Mouse (Mus musculus): Measurements from ENCODE around the gene Efcab7.

- no peak for TF ChIP-seq CTCF (IDR thresholded peaks at IDR 0.05; ENCODE audit: borderline replicate concordance, insufficient read depth, low read length)
- TF ChIP-seq POLR2A (IDR thresholded peaks at IDR 0.05; ENCODE audit: low read depth, low read length) = no peak
Observed at GRCm38 (mm10) chr4:99881882-99882281, 52.9 kb downstream of the Efcab7 start.
